Mouse (Mus musculus): ENCODE measurements around the gene Snrpf. TPM values are rescaled to one million over a fixed set of nuclear protein-coding genes. Genes with fewer than 3 reads are reported as not detected.
A peak's percentile ranks its signal among the peaks of the same experiment; 100 is the strongest.

Snrpf gene
- polyA plus RNA-seq, 1 experiment, result 49.0 TPM

GRCm38 (mm10) chr10:93603256-93603655 lies 13.8 kb upstream of the Snrpf start:
- TF ChIP-seq CTCF (IDR thresholded peaks at IDR 0.05; ENCODE audit: borderline replicate concordance, insufficient read depth, low read depth, low read length), result no peak
- no peak for TF ChIP-seq POLR2A (IDR thresholded peaks at IDR 0.05; ENCODE audit: borderline replicate concordance, insufficient read depth, low read length)
- WGBS, result 96% methylated on average over 1 of the region's 1 CpGs
- H3K27ac ChIP-seq (ENCODE audit: insufficient read depth, low read length), result no peak overlapping the region
- no peaks in the 10 kb centered on the region for H3K27me3 ChIP-seq (ENCODE audit: control insufficient read depth, insufficient read depth, low read length)
- no peak for DNase-seq
- H3K4me3 ChIP-seq (replicated peaks; ENCODE audit: insufficient read depth, low read depth, low read length), result no peak overlapping the region
- peaks cover 4% of the 10 kb centered on the region; the same call in 1 of the 2 replicates for H3K4me1 ChIP-seq (ENCODE audit: control insufficient read depth, insufficient read depth, low read length)

- H3K27ac ChIP-seq (ENCODE audit: insufficient read depth, low read length), result no peak overlapping the region
- H3K27me3 ChIP-seq (ENCODE audit: control insufficient read depth, insufficient read depth, low read length), result no peaks in the 10 kb centered on the region
- no peak overlapping the region for H3K4me3 ChIP-seq (replicated peaks; ENCODE audit: insufficient read depth, low read depth, low read length)
- TF ChIP-seq POLR2A (IDR thresholded peaks at IDR 0.05; ENCODE audit: borderline replicate concordance, insufficient read depth, low read length), result no peak
- TF ChIP-seq CTCF (IDR thresholded peaks at IDR 0.05; ENCODE audit: borderline replicate concordance, insufficient read depth, low read depth, low read length), result no peak
- peaks cover 4% of the 10 kb centered on the region; the same call in 1 of the 2 replicates for H3K4me1 ChIP-seq (ENCODE audit: control insufficient read depth, insufficient read depth, low read length)
- no peak for DNase-seq
- WGBS, result 46% methylated on average over 5 of the region's 5 CpGs
Measured at GRCm38 (mm10) chr10:93602309-93602708, 12.8 kb upstream of the Snrpf start.

GRCm38 (mm10) chr10:93596641-93597040 lies 7.1 kb upstream of the Snrpf start:
- Histone ChIP-seq H3K27me3 (ENCODE audit: control insufficient read depth, insufficient read depth, low read length) (no peaks in the 10 kb centered on the region), H3K27ac (ENCODE audit: insufficient read depth, low read length) (no peak overlapping the region), H3K4me3 (replicated peaks; ENCODE audit: insufficient read depth, low read depth, low read length) (no peak overlapping the region), H3K4me1 (ENCODE audit: control insufficient read depth, insufficient read depth, low read length) (no peaks in the 10 kb centered on the region)
- TF ChIP-seq POLR2A (IDR thresholded peaks at IDR 0.05; ENCODE audit: borderline replicate concordance, insufficient read depth, low read length), result no peak
- no peak for TF ChIP-seq CTCF (IDR thresholded peaks at IDR 0.05; ENCODE audit: borderline replicate concordance, insufficient read depth, low read depth, low read length)
- no peak for DNase-seq
- 84% methylated on average over 3 of the region's 3 CpGs for WGBS

- H3K27ac ChIP-seq (ENCODE audit: insufficient read depth, low read length), result no peak overlapping the region
- no peak for TF ChIP-seq CTCF (IDR thresholded peaks at IDR 0.05; ENCODE audit: borderline replicate concordance, insufficient read depth, low read depth, low read length)
- no peak for TF ChIP-seq POLR2A (IDR thresholded peaks at IDR 0.05; ENCODE audit: borderline replicate concordance, insufficient read depth, low read length)
- no peak overlapping the region for H3K4me3 ChIP-seq (replicated peaks; ENCODE audit: insufficient read depth, low read depth, low read length)
- 55% methylated on average over 4 of the region's 4 CpGs for WGBS
- no peak for DNase-seq
- H3K27me3 ChIP-seq (ENCODE audit: control insufficient read depth, insufficient read depth, low read length), result no peaks in the 10 kb centered on the region
- H3K4me1 ChIP-seq (ENCODE audit: control insufficient read depth, insufficient read depth, low read length), result no peaks in the 10 kb centered on the region
Measured at GRCm38 (mm10) chr10:93595831-93596230, 6.3 kb upstream of the Snrpf start.

GRCm38 (mm10) chr10:93594022-93594482 lies 4.5 kb upstream of the Snrpf start:
- TF ChIP-seq POLR2A (IDR thresholded peaks at IDR 0.05; ENCODE audit: borderline replicate concordance, insufficient read depth, low read length) (peak; percentile 69; the same call in 1 of the 2 replicates), CTCF (IDR thresholded peaks at IDR 0.05; ENCODE audit: borderline replicate concordance, insufficient read depth, low read depth, low read length) (peak; percentile 81)
- WGBS, result under 1% methylated on average over 22 of the region's 22 CpGs
- H3K27me3 ChIP-seq (ENCODE audit: control insufficient read depth, insufficient read depth, low read length), result no peaks in the 10 kb centered on the region
- peak; percentile 88 to 92 for DNase-seq
- H3K4me3 ChIP-seq (replicated peaks; ENCODE audit: insufficient read depth, low read depth, low read length), result peak overlapping the region; percentile 51
- peak overlapping the region; percentile 79 for H3K27ac ChIP-seq (ENCODE audit: insufficient read depth, low read length)
- no peaks in the 10 kb centered on the region for H3K4me1 ChIP-seq (ENCODE audit: control insufficient read depth, insufficient read depth, low read length)

- DNase-seq, result no peak
- H3K4me1 ChIP-seq (ENCODE audit: control insufficient read depth, insufficient read depth, low read length), result peaks cover 3% of the 10 kb centered on the region; the same call in 1 of the 2 replicates
- H3K27ac ChIP-seq (ENCODE audit: insufficient read depth, low read length), result no peak overlapping the region
- no peak overlapping the region for H3K4me3 ChIP-seq (replicated peaks; ENCODE audit: insufficient read depth, low read depth, low read length)
- WGBS, result 60% methylated on average over 12 of the region's 12 CpGs
- no peaks in the 10 kb centered on the region for H3K27me3 ChIP-seq (ENCODE audit: control insufficient read depth, insufficient read depth, low read length)
- no peak for TF ChIP-seq POLR2A (IDR thresholded peaks at IDR 0.05; ENCODE audit: borderline replicate concordance, insufficient read depth, low read length)
- TF ChIP-seq CTCF (IDR thresholded peaks at IDR 0.05; ENCODE audit: borderline replicate concordance, insufficient read depth, low read depth, low read length), result 0 out of 2 replicates have a peak, but pooled peaks have one; percentile 11
Measured at GRCm38 (mm10) chr10:93592456-93592855, 3.0 kb upstream of the Snrpf start.

GRCm38 (mm10) chr10:93588796-93589195 lies 710 bp downstream of the Snrpf start:
- DNase-seq, result peak in 1 of 2 experiments; percentile 29
- Histone ChIP-seq H3K4me3 (replicated peaks; ENCODE audit: insufficient read depth, low read depth, low read length) (peak overlapping the region; percentile 87), H3K4me1 (ENCODE audit: control insufficient read depth, insufficient read depth, low read length) (peaks cover 3% of the 10 kb centered on the region; the same call in 1 of the 2 replicates), H3K27me3 (ENCODE audit: control insufficient read depth, insufficient read depth, low read length) (no peaks in the 10 kb centered on the region), H3K27ac (ENCODE audit: insufficient read depth, low read length) (peak overlapping the region; percentile 43; the same call in 1 of the 2 replicates)
- TF ChIP-seq POLR2A (IDR thresholded peaks at IDR 0.05; ENCODE audit: borderline replicate concordance, insufficient read depth, low read length) (no peak), CTCF (IDR thresholded peaks at IDR 0.05; ENCODE audit: borderline replicate concordance, insufficient read depth, low read depth, low read length) (no peak)
- WGBS, result under 1% methylated on average over 11 of the region's 11 CpGs

- Histone ChIP-seq H3K27me3 (ENCODE audit: control insufficient read depth, insufficient read depth, low read length) (no peaks in the 10 kb centered on the region), H3K4me1 (ENCODE audit: control insufficient read depth, insufficient read depth, low read length) (no peaks in the 10 kb centered on the region), H3K4me3 (replicated peaks; ENCODE audit: insufficient read depth, low read depth, low read length) (no peak overlapping the region), H3K27ac (ENCODE audit: insufficient read depth, low read length) (no peak overlapping the region)
- DNase-seq, result peak; percentile 66 to 68
- TF ChIP-seq CTCF (IDR thresholded peaks at IDR 0.05; ENCODE audit: borderline replicate concordance, insufficient read depth, low read depth, low read length) (peak; percentile 78), POLR2A (IDR thresholded peaks at IDR 0.05; ENCODE audit: borderline replicate concordance, insufficient read depth, low read length) (no peak)
- WGBS, result 66% methylated on average over 13 of the region's 13 CpGs
Measured at GRCm38 (mm10) chr10:93577271-93577886, 12.1 kb downstream of the Snrpf start.
